Mouse (Mus musculus): Measurements from ENCODE around the gene Rab44.

GRCm38 (mm10) chr17:29086916-29087315 is 27.0 kb upstream of the Rab44 start:
- TF ChIP-seq CTCF (IDR thresholded peaks at IDR 0.05; ENCODE audit: borderline replicate concordance, insufficient read depth, low read depth, low read length) (no peak), POLR2A (IDR thresholded peaks at IDR 0.05; ENCODE audit: borderline replicate concordance, insufficient read depth, low read length) (no peak)

Data from cerebellum, adult 2 months (tissue).